Mouse (Mus musculus): ENCODE measurements around the gene Gm3055. TPM values are rescaled to one million over a fixed set of nuclear protein-coding genes. Genes with fewer than 3 reads are reported as not detected.
A peak's percentile ranks its signal among the peaks of the same experiment; 100 is the strongest.
"Not testable (repeated sequence)": the region's sequence is repeated elsewhere in the genome, so short reads cannot be mapped to it uniquely, and the experiment has no call there.

Gm3055 gene
- 16.0 and 23.5 TPM in 2 replicates for polyA plus RNA-seq (2015; fragmentation: Nextera tagmentation; extraction: Ambion mirVana)

DNA sequence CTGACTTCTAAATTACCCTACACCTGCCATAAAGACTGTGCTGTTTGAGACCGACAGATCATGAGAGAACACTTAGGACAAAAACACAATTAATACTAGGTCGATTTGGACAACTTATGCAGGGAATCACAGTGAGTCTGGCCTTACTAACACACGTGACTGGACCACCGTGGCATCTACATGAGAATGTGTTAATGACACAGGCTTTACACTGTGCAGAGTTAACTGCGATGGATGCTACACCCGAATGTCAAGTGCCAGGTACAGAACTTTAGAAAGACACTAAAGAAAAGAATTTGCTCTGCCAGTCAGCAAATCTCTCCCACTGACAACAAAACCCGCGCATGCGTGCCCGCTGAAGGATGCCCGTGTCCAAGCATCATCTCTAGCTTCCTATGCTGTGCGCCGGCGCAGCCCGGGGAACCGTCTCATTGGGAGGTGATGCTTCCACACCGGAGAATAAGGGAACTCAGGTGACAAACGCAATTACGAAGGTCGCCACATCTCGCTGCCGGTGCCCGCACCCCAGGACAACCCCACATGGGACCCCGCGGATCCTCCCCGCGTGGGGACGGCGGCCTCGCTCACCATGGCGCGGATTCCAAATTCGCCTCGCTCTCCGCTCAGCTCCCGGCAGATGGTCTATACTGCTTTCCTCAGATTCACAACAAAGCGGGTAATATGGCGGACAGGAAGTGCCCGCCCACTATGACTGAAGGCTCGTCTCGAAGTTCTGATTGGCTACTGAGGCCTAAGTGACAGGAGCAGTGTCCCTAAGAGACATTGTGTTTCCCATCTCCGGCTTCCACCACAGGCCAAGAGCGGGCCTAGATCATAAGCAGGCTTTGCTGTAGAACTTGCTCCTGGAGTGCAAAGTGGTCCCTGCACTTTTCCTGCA, at the start of gene Gm3055:
Gene Gm3055 (minus strand): TSS at position 656 of the 898 bp plus-strand sequence.
- WGBS, result no CpG with 5 or more reads among the region's 43 CpGs

DNA sequence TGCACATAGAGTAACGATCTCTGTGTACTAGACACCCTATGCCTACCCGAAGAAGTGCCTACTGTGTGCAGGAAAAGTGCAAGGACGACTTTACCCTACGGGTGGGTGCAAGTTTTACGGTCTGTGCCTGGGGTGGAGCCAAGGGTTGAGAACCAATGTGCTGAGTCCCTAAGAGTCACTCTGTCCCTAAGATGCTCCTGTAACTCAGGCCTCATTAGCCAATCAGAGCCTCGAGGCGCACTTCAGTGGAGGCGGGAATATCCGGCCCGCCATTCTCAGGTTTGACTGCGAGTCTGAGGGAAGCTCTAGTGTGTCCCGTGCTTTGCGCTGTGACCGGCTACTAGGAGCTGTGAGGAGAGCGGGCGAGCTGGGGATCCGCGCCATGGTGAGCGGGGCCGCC, 40.9 kb upstream of the Gm3055 start, which contains the start of gene Gm4767:
Gene Gm4767 (plus strand): TSS at position 288 of the 400 bp plus-strand sequence.
- not testable (repeated sequence) for H3K36me3 ChIP-seq (ENCODE audit: control insufficient read depth, insufficient read depth); H3K27ac ChIP-seq (ENCODE audit: low read length); ATAC-seq; H3K4me1 ChIP-seq (replicated peaks; ENCODE audit: control insufficient read depth, insufficient read depth, low read length); H3K27me3 ChIP-seq (replicated peaks; ENCODE audit: control insufficient read depth, insufficient read depth, low read length); H3K4me3 ChIP-seq (replicated peaks; ENCODE audit: low read length); H3K9ac ChIP-seq (replicated peaks; ENCODE audit: low read depth, low read length); H3K9me3 ChIP-seq (ENCODE audit: control insufficient read depth, low read length); H3K4me2 ChIP-seq (ENCODE audit: low read length)
- WGBS, result 32% methylated on average over 9 of the region's 20 CpGs

More for the DNA sequence above, at the start of gene Gm3055:
- not testable (repeated sequence) for H3K9me3 ChIP-seq (ENCODE audit: control insufficient read depth, low read length); H3K4me1 ChIP-seq (replicated peaks; ENCODE audit: control insufficient read depth, insufficient read depth, low read length); H3K9ac ChIP-seq (replicated peaks; ENCODE audit: low read depth, low read length); H3K27me3 ChIP-seq (replicated peaks; ENCODE audit: control insufficient read depth, insufficient read depth, low read length); H3K36me3 ChIP-seq (ENCODE audit: control insufficient read depth, insufficient read depth); H3K4me2 ChIP-seq (ENCODE audit: low read length); H3K27ac ChIP-seq (ENCODE audit: low read length); H3K4me3 ChIP-seq (replicated peaks; ENCODE audit: low read length)
- peak; percentile 99 for ATAC-seq

- not testable (repeated sequence) for H3K27ac ChIP-seq (ENCODE audit: low read length); H3K9me3 ChIP-seq (ENCODE audit: control insufficient read depth, low read length); H3K4me1 ChIP-seq (replicated peaks; ENCODE audit: control insufficient read depth, insufficient read depth, low read length); H3K4me2 ChIP-seq (ENCODE audit: low read length); H3K9ac ChIP-seq (replicated peaks; ENCODE audit: low read depth, low read length); H3K27me3 ChIP-seq (replicated peaks; ENCODE audit: control insufficient read depth, insufficient read depth, low read length); H3K36me3 ChIP-seq (ENCODE audit: control insufficient read depth, insufficient read depth); H3K4me3 ChIP-seq (replicated peaks; ENCODE audit: low read length)
- WGBS, result no CpG with 5 or more reads among the region's 3 CpGs
- peak; percentile 29 for ATAC-seq
Measured at GRCm38 (mm10) chr10:81771404-81771777, 430 bp upstream of the Gm3055 start.

- not testable (repeated sequence) for H3K36me3 ChIP-seq (ENCODE audit: control insufficient read depth, insufficient read depth); H3K27ac ChIP-seq (ENCODE audit: low read length); H3K4me2 ChIP-seq (ENCODE audit: low read length); H3K4me1 ChIP-seq (replicated peaks; ENCODE audit: control insufficient read depth, insufficient read depth, low read length); H3K9ac ChIP-seq (replicated peaks; ENCODE audit: low read depth, low read length); H3K27me3 ChIP-seq (replicated peaks; ENCODE audit: control insufficient read depth, insufficient read depth, low read length); H3K4me3 ChIP-seq (replicated peaks; ENCODE audit: low read length); H3K9me3 ChIP-seq (ENCODE audit: control insufficient read depth, low read length)
- peak; percentile 100 for ATAC-seq
- no CpG with 5 or more reads among the region's 46 CpGs for WGBS
Measured at GRCm38 (mm10) chr10:81704531-81705301, 66.2 kb downstream of the Gm3055 start, which contains the start of gene Zfp433. Gene Zfp433 (plus strand): TSS chr10:81704825.

Other genes with a start within 250 kb of the Gm3055 start
- 0.42 and 0.76 TPM in 2 replicates for gene Gna15, start 246.9 kb downstream of the Gm3055 start, polyA plus RNA-seq (2015; fragmentation: Nextera tagmentation; extraction: Ambion mirVana)
- gene Gna11, start 226.0 kb downstream of the Gm3055 start, polyA plus RNA-seq (2015; fragmentation: Nextera tagmentation; extraction: Ambion mirVana), result 106 and 112 TPM in 2 replicates
- gene Aes, start 211.7 kb downstream of the Gm3055 start, polyA plus RNA-seq (2015; fragmentation: Nextera tagmentation; extraction: Ambion mirVana), result 632 and 683 TPM in 2 replicates
- gene Tle2, start 196.6 kb downstream of the Gm3055 start, polyA plus RNA-seq (2015; fragmentation: Nextera tagmentation; extraction: Ambion mirVana), result 27.1 and 32.6 TPM in 2 replicates
- 3.5 and 3.7 TPM in 2 replicates for gene Tle6, start 170.1 kb downstream of the Gm3055 start, polyA plus RNA-seq (2015; fragmentation: Nextera tagmentation; extraction: Ambion mirVana)
- 2.7 and 3.4 TPM in 2 replicates for gene BC025920, start 164.9 kb downstream of the Gm3055 start, polyA plus RNA-seq (2015; fragmentation: Nextera tagmentation; extraction: Ambion mirVana)
- 51.4 and 55.1 TPM in 2 replicates for gene Sirt6, start 143.4 kb downstream of the Gm3055 start, polyA plus RNA-seq (2015; fragmentation: Nextera tagmentation; extraction: Ambion mirVana)
- 13.8 and 16.5 TPM in 2 replicates for gene Ankrd24, start 142.6 kb downstream of the Gm3055 start, polyA plus RNA-seq (2015; fragmentation: Nextera tagmentation; extraction: Ambion mirVana)
- gene Gm10778, start 122.1 kb downstream of the Gm3055 start, polyA plus RNA-seq (2015; fragmentation: Nextera tagmentation; extraction: Ambion mirVana), result 6.6 and 6.9 TPM in 2 replicates
- 20.4 and 25.1 TPM in 2 replicates for gene Zfp433, start 66.3 kb downstream of the Gm3055 start, polyA plus RNA-seq (2015; fragmentation: Nextera tagmentation; extraction: Ambion mirVana)
- 3.2 and 4.4 TPM in 2 replicates for gene Gm4767, start 41.0 kb upstream of the Gm3055 start, polyA plus RNA-seq (2015; fragmentation: Nextera tagmentation; extraction: Ambion mirVana)
- gene Gm32687, start 92.8 kb upstream of the Gm3055 start, polyA plus RNA-seq (2015; fragmentation: Nextera tagmentation; extraction: Ambion mirVana), result 14.9 and 16.8 TPM in 2 replicates
- 7.1 and 7.8 TPM in 2 replicates for gene Zfp781, start 159.3 kb upstream of the Gm3055 start, polyA plus RNA-seq (2015; fragmentation: Nextera tagmentation; extraction: Ambion mirVana)

All from forebrain, embryonic 16.5 days (tissue).